Mouse (Mus musculus) brain, embryonic 14.5 days (tissue): ENCODE measurements around the gene Cenpl.

ENCODE experiments used
- CTCF ChIP-seq: fragments of 200-500 bp; IDR thresholded peaks from 2 replicates; pipeline ENCODE4 v1.5.1; 2012; ENCODE audit warnings: inconsistent platforms, mild to moderate bottlenecking, moderate library complexity, borderline replicate concordance; ENCODE audit not compliant: insufficient read depth, insufficient read length; ENCODE audit errors: extremely low read depth
- POLR2A ChIP-seq: fragments of 200-500 bp; IDR thresholded peaks from 2 replicates; pipeline ENCODE4 v1.6.1; 2012; ENCODE audit warnings: mild to moderate bottlenecking, inconsistent platforms, borderline replicate concordance; ENCODE audit not compliant: poor library complexity, insufficient read depth, insufficient read length, severe bottlenecking; ENCODE audit errors: extremely low read depth

GRCm38 (mm10) chr1:161037026-161037425, 33.5 kb upstream of the Cenpl start:
- TF ChIP-seq POLR2A (no peak), CTCF (no peak)
